Mouse (Mus musculus): ENCODE results near the gene Tex29. TPM values are rescaled to one million over a fixed set of nuclear protein-coding genes. Genes with fewer than 3 reads are reported as not detected.

Tex29 gene
- polyA plus RNA-seq, 2 experiments, result not detected

GRCm38 (mm10) chr8:11827312-11827711 is 13.0 kb upstream of the Tex29 start:
- no peak overlapping the region for H3K4me2 ChIP-seq (ENCODE audit: low read depth)

GRCm38 (mm10) chr8:11830214-11831046 is 9.8 kb upstream of the Tex29 start:
- 70% methylated on average over 16 of the region's 16 CpGs for WGBS (ENCODE audit: insufficient replicate concordance)
- H3K9ac ChIP-seq (replicated peaks), result no peak overlapping the region
- DNase-seq (ENCODE audit: low read depth in 3 of 3, low spot score in 3 of 3) (no peak), ATAC-seq (ENCODE audit: insufficient read depth) (no peak)
- no peaks in the 10 kb centered on the region for H3K27me3 ChIP-seq (ENCODE audit: control insufficient read depth, insufficient read depth, low read length)
- H3K4me3 ChIP-seq (ENCODE audit: insufficient read depth in 1 of 2, low read depth in 2 of 2, low read length in 2 of 2), result no peak overlapping the region
- H3K27ac ChIP-seq, result no peak overlapping the region
- H3K9me3 ChIP-seq (ENCODE audit: control insufficient read depth, low read length), result no peaks in the 10 kb centered on the region
- H3K4me2 ChIP-seq (ENCODE audit: low read depth), result no peak overlapping the region
- TF ChIP-seq CTCF (IDR thresholded peaks at IDR 0.05; ENCODE audit: low read depth), result no peak
- no peak for TF ChIP-seq EP300 (IDR thresholded peaks at IDR 0.05; ENCODE audit: low read depth)
- H3K36me3 ChIP-seq (replicated peaks; ENCODE audit: control insufficient read depth, insufficient read depth, low read depth), result peaks cover 2% of the 10 kb centered on the region; the same call in 1 of the 2 replicates
- no peaks in the 10 kb centered on the region; a peak in 1 of 4 replicates for H3K4me1 ChIP-seq (replicated peaks; ENCODE audit: control insufficient read depth in 2 of 2, insufficient read depth in 2 of 2, low read length in 1 of 2)

More at GRCm38 (mm10) chr8:11827312-11827711, 13.0 kb upstream of the Tex29 start:
- 73% methylated on average over 3 of the region's 3 CpGs for WGBS (ENCODE audit: insufficient replicate concordance)
- Histone ChIP-seq H3K27me3 (ENCODE audit: control insufficient read depth, insufficient read depth, low read length) (no peaks in the 10 kb centered on the region), H3K9ac (replicated peaks) (no peak overlapping the region), H3K4me1 (replicated peaks; ENCODE audit: control insufficient read depth in 2 of 2, insufficient read depth in 2 of 2, low read length in 1 of 2) (no peaks in the 10 kb centered on the region; a peak in 1 of 4 replicates), H3K36me3 (replicated peaks; ENCODE audit: control insufficient read depth, insufficient read depth, low read depth) (no peaks in the 10 kb centered on the region), H3K4me3 (ENCODE audit: insufficient read depth in 1 of 2, low read depth in 2 of 2, low read length in 2 of 2) (no peak overlapping the region), H3K27ac (no peak overlapping the region), H3K9me3 (ENCODE audit: control insufficient read depth, low read length) (no peaks in the 10 kb centered on the region)
- ATAC-seq (ENCODE audit: insufficient read depth) (no peak), DNase-seq (ENCODE audit: low read depth in 3 of 3, low spot score in 3 of 3) (no peak)
- TF ChIP-seq CTCF (IDR thresholded peaks at IDR 0.05; ENCODE audit: low read depth), result no peak
- no peak for TF ChIP-seq EP300 (IDR thresholded peaks at IDR 0.05; ENCODE audit: low read depth)

GRCm38 (mm10) chr8:11831174-11831573 is 9.1 kb upstream of the Tex29 start:
- no peaks in the 10 kb centered on the region for H3K27me3 ChIP-seq (ENCODE audit: control insufficient read depth, insufficient read depth, low read length)
- H3K4me2 ChIP-seq (ENCODE audit: low read depth), result no peak overlapping the region
- H3K4me3 ChIP-seq (ENCODE audit: insufficient read depth in 1 of 2, low read depth in 2 of 2, low read length in 2 of 2), result no peak overlapping the region
- H3K9ac ChIP-seq (replicated peaks), result no peak overlapping the region
- H3K36me3 ChIP-seq (replicated peaks; ENCODE audit: control insufficient read depth, insufficient read depth, low read depth), result peaks cover 2% of the 10 kb centered on the region; the same call in 1 of the 2 replicates
- H3K27ac ChIP-seq, result no peak overlapping the region
- TF ChIP-seq EP300 (IDR thresholded peaks at IDR 0.05; ENCODE audit: low read depth) (no peak), CTCF (IDR thresholded peaks at IDR 0.05; ENCODE audit: low read depth) (no peak)
- DNase-seq (ENCODE audit: low read depth in 3 of 3, low spot score in 3 of 3), result peak in 1 of 3 experiments; percentile 7
- ATAC-seq (ENCODE audit: insufficient read depth), result no peak
- H3K4me1 ChIP-seq (replicated peaks; ENCODE audit: control insufficient read depth in 2 of 2, insufficient read depth in 2 of 2, low read length in 1 of 2), result no peaks in the 10 kb centered on the region; a peak in 1 of 4 replicates
- H3K9me3 ChIP-seq (ENCODE audit: control insufficient read depth, low read length), result no peaks in the 10 kb centered on the region
- WGBS (ENCODE audit: insufficient replicate concordance), result 57% methylated on average over 10 of the region's 10 CpGs

- Histone ChIP-seq H3K4me2 (ENCODE audit: low read depth) (no peak overlapping the region), H3K27ac (no peak overlapping the region), H3K4me3 (ENCODE audit: insufficient read depth in 1 of 2, low read depth in 2 of 2, low read length in 2 of 2) (no peak overlapping the region), H3K9ac (replicated peaks) (no peak overlapping the region), H3K27me3 (ENCODE audit: control insufficient read depth, insufficient read depth, low read length) (no peaks in the 10 kb centered on the region), H3K36me3 (replicated peaks; ENCODE audit: control insufficient read depth, insufficient read depth, low read depth) (peaks cover 2% of the 10 kb centered on the region; the same call in 1 of the 2 replicates), H3K4me1 (replicated peaks; ENCODE audit: control insufficient read depth in 2 of 2, insufficient read depth in 2 of 2, low read length in 1 of 2) (no peaks in the 10 kb centered on the region; a peak in 1 of 4 replicates), H3K9me3 (ENCODE audit: control insufficient read depth, low read length) (no peaks in the 10 kb centered on the region)
- WGBS (ENCODE audit: insufficient replicate concordance), result 23% methylated on average over 5 of the region's 5 CpGs
- no peak for DNase-seq (ENCODE audit: low read depth in 3 of 3, low spot score in 3 of 3)
- TF ChIP-seq CTCF (IDR thresholded peaks at IDR 0.05; ENCODE audit: low read depth) (no peak), EP300 (IDR thresholded peaks at IDR 0.05; ENCODE audit: low read depth) (no peak)
- ATAC-seq (ENCODE audit: insufficient read depth), result no peak
Observed at GRCm38 (mm10) chr8:11831939-11832338, 8.3 kb upstream of the Tex29 start.

- no peak for ATAC-seq (ENCODE audit: insufficient read depth)
- H3K9ac ChIP-seq (replicated peaks), result no peak overlapping the region
- no peaks in the 10 kb centered on the region for H3K27me3 ChIP-seq (ENCODE audit: control insufficient read depth, insufficient read depth, low read length)
- H3K9me3 ChIP-seq (ENCODE audit: control insufficient read depth, low read length), result no peaks in the 10 kb centered on the region
- no peak overlapping the region for H3K27ac ChIP-seq
- H3K36me3 ChIP-seq (replicated peaks; ENCODE audit: control insufficient read depth, insufficient read depth, low read depth), result peaks cover 2% of the 10 kb centered on the region; the same call in 1 of the 2 replicates
- TF ChIP-seq EP300 (IDR thresholded peaks at IDR 0.05; ENCODE audit: low read depth) (no peak), CTCF (IDR thresholded peaks at IDR 0.05; ENCODE audit: low read depth) (no peak)
- H3K4me2 ChIP-seq (ENCODE audit: low read depth), result no peak overlapping the region
- no peak overlapping the region for H3K4me3 ChIP-seq (ENCODE audit: insufficient read depth in 1 of 2, low read depth in 2 of 2, low read length in 2 of 2)
- no peak for DNase-seq (ENCODE audit: low read depth in 3 of 3, low spot score in 3 of 3)
- WGBS (ENCODE audit: insufficient replicate concordance), result 72% methylated on average over 4 of the region's 4 CpGs
- no peaks in the 10 kb centered on the region; a peak in 1 of 4 replicates for H3K4me1 ChIP-seq (replicated peaks; ENCODE audit: control insufficient read depth in 2 of 2, insufficient read depth in 2 of 2, low read length in 1 of 2)
Observed at GRCm38 (mm10) chr8:11833157-11833556, 7.1 kb upstream of the Tex29 start.
